Mouse (Mus musculus) liver, embryonic 14.5 days (tissue): ENCODE measurements around the gene 4930449I24Rik. TPM values are rescaled to one million over a fixed set of nuclear protein-coding genes. Genes with fewer than 3 reads are reported as not detected.
"Not testable (repeated sequence)": the region's sequence is repeated elsewhere in the genome, so short reads cannot be mapped to it uniquely, and the experiment has no call there.

Experiments used
- ATAC-seq: fragments of 200-750 bp; cut with Nextera tagmentation; 2 replicates; pipeline ENCODE4 v1.8.0; 2017; ENCODE audit warnings: moderate number of reproducible peaks, mild to moderate bottlenecking, moderate library complexity; ENCODE audit not compliant: insufficient read depth
- DNase-seq, 3 experiments: peaks; one replicate each; pipeline ENCODE4 v3.0.0-alpha.2; 2012 to 2013; ENCODE audit warnings: low read depth in 3 of 3, low spot score in 3 of 3
- H3K27ac ChIP-seq: fragments of 300-500 bp; sonication (generic); 2 replicates; pipeline ENCODE4 v1.5.1; 2014; ENCODE audit warnings: moderate library complexity, mild to moderate bottlenecking, control low read depth, inconsistent platforms
- H3K27me3 ChIP-seq: fragments of 300-500 bp; sonication (generic); 2 replicates; pipeline ENCODE4 v1.6.1; 2014; ENCODE audit warnings: mild to moderate bottlenecking, low read length, moderate library complexity; ENCODE audit not compliant: control insufficient read depth, insufficient read depth
- H3K36me3 ChIP-seq: fragments of 300-500 bp; sonication (generic); replicated peaks from 2 replicates; pipeline ENCODE4 v1.6.1; 2014; ENCODE audit warnings: low read depth; ENCODE audit not compliant: control insufficient read depth, insufficient read depth
- H3K4me1 ChIP-seq, 2 experiments: fragments of 200-500 bp in 1 of 2; fragments of 300-500 bp in 1 of 2; sonication (generic) in 1 of 2; replicated peaks; 2 replicates each; pipeline ENCODE4 v1.6.1; 2012 to 2014; ENCODE audit warnings: antibody characterized with exemption in 1 of 2, inconsistent platforms in 1 of 2, low read length in 1 of 2; ENCODE audit not compliant: control insufficient read depth in 2 of 2, insufficient read depth in 2 of 2
- H3K4me2 ChIP-seq: fragments of 300-500 bp; sonication (generic); 2 replicates; pipeline ENCODE4 v1.6.1; 2014; ENCODE audit warnings: low read depth, mild to moderate bottlenecking, control low read depth, moderate library complexity
- H3K4me3 ChIP-seq, 2 experiments: fragments of 200-500 bp in 1 of 2; fragments of 300-500 bp in 1 of 2; sonication (generic) in 1 of 2; 2 replicates each; pipeline ENCODE4 v1.5.1; 2012 to 2014; ENCODE audit warnings: low read depth in 2 of 2, low read length in 2 of 2, mild to moderate bottlenecking in 2 of 2, control low read depth in 1 of 2, inconsistent platforms in 1 of 2, moderate library complexity in 1 of 2; ENCODE audit not compliant: insufficient read depth in 1 of 2
- H3K9ac ChIP-seq: fragments of 300-500 bp; sonication (generic); replicated peaks from 2 replicates; pipeline ENCODE4 v1.6.1; 2014; ENCODE audit warnings: mild to moderate bottlenecking, control low read depth, moderate library complexity
- H3K9me3 ChIP-seq: fragments of 300-500 bp; sonication (generic); 2 replicates; pipeline ENCODE4 v1.6.1; 2016; ENCODE audit warnings: low read length, mixed read lengths; ENCODE audit not compliant: control insufficient read depth
- CTCF ChIP-seq: IDR thresholded peaks from 2 replicates; pipeline ENCODE4 v1.5.1; 2016; ENCODE audit warnings: antibody characterized with exemption, low read depth, control low read depth
- EP300 ChIP-seq: IDR thresholded peaks from 2 replicates; pipeline ENCODE4 v1.6.1; 2016; ENCODE audit warnings: antibody characterized with exemption, low read depth
- WGBS: fragments of 180-500 bp; shearing (Covaris S2); extraction: QIAGEN DNeasy Blood & Tissue Kit; methylation state at CpG from one replicate; pipeline ENCODE4 v1.1.7; 2014; ENCODE audit not compliant: insufficient replicate concordance; 5-methylcytosine and 5-hydroxymethylcytosine counted together
- polyA plus RNA-seq, 2 experiments: library from polyadenylated mRNA; depleted of rRNA in 1 of 2; stranded (reverse) in 1 of 2; unstranded in 1 of 2; fragments of >200 nt; fragmentation: Nextera tagmentation in 1 of 2; extraction: Ambion mirVana in 1 of 2; gene quantifications; 2 replicates each; pipeline versions ENCODE4 v1.2.1 to v1.2.3; 2012 to 2014

The 4930449I24Rik gene
- polyA plus RNA-seq (2012; rRNA removed) (not detected in 2 replicates), polyA plus RNA-seq (2014; fragmentation: Nextera tagmentation; extraction: Ambion mirVana) (not detected in 2 replicates)

- not testable (repeated sequence) for H3K9ac ChIP-seq, H3K36me3 ChIP-seq, H3K4me1 ChIP-seq, H3K9me3 ChIP-seq, ATAC-seq, DNase-seq, H3K27me3 ChIP-seq, H3K4me3 ChIP-seq, H3K4me2 ChIP-seq, H3K27ac ChIP-seq
- WGBS, result no CpG with 5 or more reads among the region's 5 CpGs
Observed at GRCm38 (mm10) chr5:146502099-146502498, at the start of gene 4930449I24Rik. TSS of gene 4930449I24Rik (plus strand) at chr5:146502399.

- 67% methylated on average over 6 of the region's 6 CpGs for WGBS
- Histone ChIP-seq H3K4me2 (no peak overlapping the region), H3K4me1 (no peaks in the 10 kb centered on the region), H3K9ac (no peak overlapping the region), H3K9me3 (no peaks in the 10 kb centered on the region), H3K36me3 (no peaks in the 10 kb centered on the region), H3K4me3 (no peak overlapping the region), H3K27ac (no peak overlapping the region), H3K27me3 (no peaks in the 10 kb centered on the region)
- DNase-seq (no peak), ATAC-seq (no peak)
- no peak for TF ChIP-seq EP300
- no peak for TF ChIP-seq CTCF
Observed at GRCm38 (mm10) chr5:146453556-146453955, 48.6 kb upstream of the 4930449I24Rik start.

GRCm38 (mm10) chr5:146461612-146462011 is 40.6 kb upstream of the 4930449I24Rik start:
- H3K9me3 ChIP-seq, result no peaks in the 10 kb centered on the region
- DNase-seq, result no peak
- no peaks in the 10 kb centered on the region for H3K36me3 ChIP-seq
- H3K27ac ChIP-seq, result no peak overlapping the region
- no peaks in the 10 kb centered on the region for H3K27me3 ChIP-seq
- no peak overlapping the region for H3K9ac ChIP-seq
- no peak for TF ChIP-seq EP300
- no peak for TF ChIP-seq CTCF
- ATAC-seq, result no peak
- no peak overlapping the region for H3K4me2 ChIP-seq
- WGBS, result 64% methylated on average over 8 of the region's 8 CpGs
- H3K4me3 ChIP-seq, result no peak overlapping the region
- no peaks in the 10 kb centered on the region for H3K4me1 ChIP-seq

- ATAC-seq (no peak), DNase-seq (no peak)
- no peak overlapping the region for H3K27ac ChIP-seq
- no peak for TF ChIP-seq CTCF
- TF ChIP-seq EP300, result no peak
- no peak overlapping the region for H3K9ac ChIP-seq
- no peaks in the 10 kb centered on the region for H3K9me3 ChIP-seq
- no peak overlapping the region for H3K4me3 ChIP-seq
- H3K4me1 ChIP-seq, result no peaks in the 10 kb centered on the region
- H3K27me3 ChIP-seq, result no peaks in the 10 kb centered on the region
- WGBS, result 79% methylated on average over 19 of the region's 19 CpGs
- no peaks in the 10 kb centered on the region for H3K36me3 ChIP-seq
- H3K4me2 ChIP-seq, result no peak overlapping the region
Observed at GRCm38 (mm10) chr5:146466663-146467062, 35.5 kb upstream of the 4930449I24Rik start.

- WGBS, result 72% methylated on average over 9 of the region's 9 CpGs
- TF ChIP-seq CTCF (no peak), EP300 (no peak)
- DNase-seq (no peak), ATAC-seq (no peak)
- Histone ChIP-seq H3K36me3 (no peaks in the 10 kb centered on the region), H3K4me1 (no peaks in the 10 kb centered on the region), H3K27ac (no peak overlapping the region), H3K9ac (no peak overlapping the region), H3K27me3 (no peaks in the 10 kb centered on the region), H3K4me2 (no peak overlapping the region), H3K9me3 (no peaks in the 10 kb centered on the region), H3K4me3 (no peak overlapping the region)
Observed at GRCm38 (mm10) chr5:146468311-146468710, 33.9 kb upstream of the 4930449I24Rik start.

- 68% methylated on average over 9 of the region's 9 CpGs for WGBS
Observed at GRCm38 (mm10) chr5:146470821-146471220, 31.4 kb upstream of the 4930449I24Rik start.

More at GRCm38 (mm10) chr5:146470821-146471220, 31.4 kb upstream of the 4930449I24Rik start:
- TF ChIP-seq CTCF, result no peak
- no peak for TF ChIP-seq EP300
- H3K4me2 ChIP-seq, result no peak overlapping the region
- H3K4me1 ChIP-seq, result no peaks in the 10 kb centered on the region
- H3K9ac ChIP-seq, result no peak overlapping the region
- H3K27me3 ChIP-seq, result no peaks in the 10 kb centered on the region
- H3K4me3 ChIP-seq, result no peak overlapping the region
- no peak for ATAC-seq
- no peaks in the 10 kb centered on the region for H3K9me3 ChIP-seq
- DNase-seq, result no peak
- no peaks in the 10 kb centered on the region for H3K36me3 ChIP-seq
- no peak overlapping the region for H3K27ac ChIP-seq
